Mouse (Mus musculus) ES-Bruce4 (cell line): ENCODE measurements at regions not wholly inside any gene's neighbourhood (a gene's known extent, or its start where the extent isn't known, plus 50 kb on each side); places are given as distances from the start of the nearest gene placed in this dataset.

Experiments used
- H3K27ac ChIP-seq: 2 replicates; pipeline ENCODE4 v1.5.1; 2012; ENCODE audit warnings: low read length, inconsistent platforms; ENCODE audit not compliant: insufficient read depth
- H3K27me3 ChIP-seq: 2 replicates; pipeline ENCODE4 v1.6.1; 2012; ENCODE audit warnings: mild to moderate bottlenecking, low read length, inconsistent platforms; ENCODE audit not compliant: control insufficient read depth, poor library complexity, insufficient read depth, severe bottlenecking
- H3K36me3 ChIP-seq: 2 replicates; pipeline ENCODE4 v1.6.1; 2012; ENCODE audit warnings: inconsistent platforms, mild to moderate bottlenecking, low read length, moderate library complexity; ENCODE audit not compliant: control insufficient read depth, poor library complexity, insufficient read depth, severe bottlenecking
- H3K4me1 ChIP-seq: one replicate; pipeline ENCODE4 v1.8.1; 2011; ENCODE audit warnings: low read length; ENCODE audit not compliant: control insufficient read depth, insufficient read depth
- H3K4me3 ChIP-seq: 2 replicates; pipeline ENCODE4 v1.5.1; 2011; ENCODE audit warnings: low read depth, mild to moderate bottlenecking, low read length
- H3K9ac ChIP-seq: 2 replicates; pipeline ENCODE4 v1.6.1; 2012; ENCODE audit warnings: low read depth, mild to moderate bottlenecking, inconsistent platforms; ENCODE audit not compliant: poor library complexity, severe bottlenecking
- H3K9me3 ChIP-seq: replicated peaks from 2 replicates; pipeline ENCODE4 v1.6.1; 2012; ENCODE audit warnings: mild to moderate bottlenecking, low read length, inconsistent platforms; ENCODE audit not compliant: control insufficient read depth, poor library complexity, insufficient read depth, severe bottlenecking
- CTCF ChIP-seq: IDR thresholded peaks from one replicate; pipeline ENCODE4 v1.8.1; 2011; ENCODE audit warnings: low read depth, low read length
- EP300 ChIP-seq: IDR thresholded peaks from 2 replicates; pipeline ENCODE4 v1.6.1; 2011; ENCODE audit warnings: low read depth, low read length; ENCODE audit not compliant: insufficient read depth
- POLR2A ChIP-seq: IDR thresholded peaks from one replicate; pipeline ENCODE4 v1.8.1; 2011; ENCODE audit warnings: low read length; ENCODE audit not compliant: insufficient read depth

DNA sequence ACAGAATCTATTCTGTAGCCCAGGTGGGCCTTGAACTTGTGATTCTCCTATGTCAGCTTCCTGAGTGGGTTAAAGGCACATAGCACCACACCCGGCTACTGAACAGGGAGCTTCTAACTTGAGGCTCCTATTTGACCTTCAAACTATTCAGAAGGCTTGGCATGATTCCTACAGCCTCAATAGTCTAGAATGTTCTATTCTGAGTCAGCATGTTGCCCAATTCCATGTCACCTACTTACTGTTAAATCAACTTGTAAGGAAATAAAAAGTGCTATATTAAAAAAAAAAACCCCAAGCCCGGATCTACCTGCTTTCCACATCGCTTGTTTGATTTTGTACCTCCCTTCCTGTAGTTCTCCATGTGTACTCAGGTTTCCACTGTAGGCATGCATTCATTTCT lies 87.6 kb upstream of the Klf4 start:
- Histone ChIP-seq H3K36me3 (no peaks in the 10 kb centered on the region), H3K9me3 (no peaks in the 10 kb centered on the region), H3K27me3 (no peaks in the 10 kb centered on the region), H3K9ac (no peak overlapping the region), H3K27ac (no peak overlapping the region), H3K4me3 (no peak overlapping the region), H3K4me1 (no peaks in the 10 kb centered on the region)
- TF ChIP-seq POLR2A: no peak
- TF ChIP-seq EP300: no peak

DNA sequence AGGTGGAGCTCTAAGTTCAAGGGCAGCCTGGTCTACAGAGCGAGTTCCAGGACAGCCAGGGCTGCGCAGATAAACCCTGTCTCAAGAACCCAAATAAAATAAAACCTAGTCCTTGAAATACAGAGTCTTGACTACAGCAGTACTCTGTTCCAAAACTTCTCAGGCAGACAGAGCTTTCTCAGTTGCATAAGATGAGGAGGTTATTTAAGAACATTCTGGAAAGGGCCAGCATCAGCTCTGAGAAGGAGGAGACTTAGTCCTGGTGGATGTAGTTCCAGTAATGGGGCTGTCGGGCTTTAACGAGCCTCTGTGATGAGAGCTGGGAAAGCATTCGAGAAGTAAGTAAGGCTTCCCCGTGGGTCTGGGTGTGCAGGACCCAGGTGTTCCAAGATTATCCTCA lies 83.5 kb upstream of the Klf4 start:
- Histone ChIP-seq H3K9ac (no peak overlapping the region), H3K9me3 (no peaks in the 10 kb centered on the region), H3K36me3 (no peaks in the 10 kb centered on the region), H3K27ac (no peak overlapping the region), H3K4me1 (no peaks in the 10 kb centered on the region), H3K27me3 (no peaks in the 10 kb centered on the region; the same call in 1 of the 2 replicates), H3K4me3 (no peak overlapping the region)
- TF ChIP-seq CTCF (no peak), POLR2A (no peak), EP300 (no peak)

DNA sequence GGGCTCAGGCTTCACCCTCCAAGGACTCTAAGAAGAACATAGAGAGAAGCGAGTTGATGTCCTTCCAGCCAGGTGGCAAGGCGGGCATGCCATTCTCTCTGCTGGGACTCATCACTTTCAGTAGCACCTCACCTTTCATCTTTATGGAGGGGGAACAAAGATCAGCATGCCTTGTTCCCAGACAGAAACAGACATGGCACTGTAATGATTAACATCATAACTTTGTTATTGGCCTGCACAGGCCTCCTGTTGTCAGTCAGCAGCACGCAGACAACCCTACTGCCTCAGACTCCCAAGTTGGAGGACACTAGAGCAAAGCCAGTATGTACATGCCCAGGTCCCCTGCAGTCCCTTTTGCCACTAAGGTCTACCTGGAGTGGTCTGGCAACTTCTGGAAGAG lies 81.3 kb upstream of the Klf4 start:
- H3K36me3 ChIP-seq: no peaks in the 10 kb centered on the region
- H3K9me3 ChIP-seq: no peaks in the 10 kb centered on the region
- no peak for TF ChIP-seq POLR2A
- no peak for TF ChIP-seq EP300
- no peak for TF ChIP-seq CTCF
- H3K9ac ChIP-seq: no peak overlapping the region
- H3K4me3 ChIP-seq: no peak overlapping the region
- H3K27ac ChIP-seq: no peak overlapping the region
- H3K27me3 ChIP-seq: no peaks in the 10 kb centered on the region; the same call in 1 of the 2 replicates
- H3K4me1 ChIP-seq: no peaks in the 10 kb centered on the region

DNA sequence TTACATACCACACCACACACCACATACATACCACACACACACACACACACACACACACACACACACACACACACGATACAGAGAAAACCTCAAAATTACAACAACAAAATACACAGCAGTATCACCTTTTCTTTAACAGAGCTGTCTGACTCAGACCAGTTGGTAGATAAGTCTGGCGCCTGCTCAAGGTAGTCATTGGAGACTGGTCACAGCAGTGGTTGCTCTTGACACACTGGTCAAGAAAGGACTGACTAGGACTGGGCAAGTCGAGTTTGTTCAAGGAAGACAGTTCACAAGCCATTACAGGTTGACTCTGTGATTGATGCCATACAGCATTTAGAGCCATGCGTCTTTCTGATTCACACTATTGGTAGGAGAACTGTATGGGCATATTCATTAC lies 78.7 kb upstream of the Klf4 start:
- Histone ChIP-seq H3K9me3 (no peaks in the 10 kb centered on the region), H3K4me3 (no peak overlapping the region), H3K4me1 (no peaks in the 10 kb centered on the region), H3K9ac (no peak overlapping the region), H3K27me3 (no peaks in the 10 kb centered on the region; the same call in 1 of the 2 replicates), H3K27ac (no peak overlapping the region), H3K36me3 (no peaks in the 10 kb centered on the region)
- TF ChIP-seq CTCF (no peak), POLR2A (no peak), EP300 (no peak)

DNA sequence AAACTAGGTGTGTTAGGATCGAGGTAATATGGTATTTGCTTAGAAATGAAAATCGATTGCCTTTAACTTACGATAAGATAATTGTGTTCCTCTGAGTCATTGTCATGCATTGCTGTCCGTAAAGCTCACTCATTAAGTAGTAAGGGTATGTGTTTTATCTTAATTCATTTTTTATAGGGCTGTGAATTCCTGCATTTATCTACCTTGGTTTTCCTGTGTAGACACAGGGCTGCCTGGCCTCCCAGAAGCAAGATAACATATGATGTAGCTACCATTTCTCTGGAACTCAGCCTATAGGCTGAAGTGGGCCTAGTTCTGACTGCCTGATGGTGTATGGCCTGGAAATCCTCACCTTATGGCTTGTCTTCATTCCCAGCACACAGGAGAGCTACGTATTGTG lies 76.9 kb upstream of the Klf4 start:
- H3K9ac ChIP-seq: no peak overlapping the region
- H3K27me3 ChIP-seq: no peaks in the 10 kb centered on the region; the same call in 1 of the 2 replicates
- no peaks in the 10 kb centered on the region for H3K4me1 ChIP-seq
- TF ChIP-seq POLR2A: no peak
- no peak for TF ChIP-seq CTCF
- no peak for TF ChIP-seq EP300
- H3K4me3 ChIP-seq: no peak overlapping the region
- H3K9me3 ChIP-seq: no peaks in the 10 kb centered on the region
- H3K36me3 ChIP-seq: no peaks in the 10 kb centered on the region
- no peak overlapping the region for H3K27ac ChIP-seq

DNA sequence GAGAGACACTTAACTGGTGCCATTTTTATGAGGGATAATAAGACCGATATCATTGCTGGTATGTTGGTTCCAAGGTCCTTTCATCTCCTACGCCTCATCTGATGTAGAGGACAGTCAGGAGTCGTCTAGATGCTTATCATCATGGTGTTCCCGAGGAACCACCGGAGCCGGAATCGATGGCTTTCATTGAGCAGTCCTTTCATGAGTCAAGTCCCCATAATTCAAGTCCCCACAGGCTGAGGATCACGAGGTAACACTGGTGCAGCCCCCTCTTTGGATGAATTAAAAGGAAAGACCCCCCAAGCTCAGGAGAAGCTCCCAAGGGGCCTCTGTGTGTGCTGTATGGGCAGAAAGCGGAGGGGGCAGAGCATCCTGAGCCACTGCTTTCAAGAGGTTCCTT lies 73.3 kb upstream of the Klf4 start:
- no peaks in the 10 kb centered on the region for H3K4me1 ChIP-seq
- H3K27ac ChIP-seq: no peak overlapping the region
- H3K9ac ChIP-seq: no peak overlapping the region
- H3K27me3 ChIP-seq: no peaks in the 10 kb centered on the region; the same call in 1 of the 2 replicates
- no peaks in the 10 kb centered on the region for H3K9me3 ChIP-seq
- no peaks in the 10 kb centered on the region for H3K36me3 ChIP-seq
- no peak overlapping the region for H3K4me3 ChIP-seq
- TF ChIP-seq CTCF (no peak), POLR2A (no peak), EP300 (no peak)
